ENCODE assay signal across 8 mouse cellular contexts in genomic region chr1:191097802-191098747, GRCm38 (mm10). TPM values are rescaled to one million over a fixed set of nuclear protein-coding genes. Genes with fewer than 3 reads are reported as not detected.
A peak's percentile ranks its signal among the peaks of the same experiment; 100 is the strongest.
DNase-seq lines count a peak whose midpoint lies in the region; ATAC-seq and TF ChIP-seq lines count a peak whose summit lies in the region.

Batf3 (plus strand) TSS chr1:191097847.

- H3K4me2 ChIP-seq in lung, embryonic 14.5 days, result peak within 1 kb of the TSS; percentile 99
- H3K4me2 ChIP-seq in neural tube, embryonic 15.5 days, result peak within 1 kb of the TSS; percentile 99

- peaks cover 6% of the 10 kb centered on the region; the same call in 1 of the 2 replicates for H3K27me3 ChIP-seq in lung, embryonic 14.5 days (ENCODE audit: insufficient read depth, low read length)
- H3K27me3 ChIP-seq in neural tube, embryonic 15.5 days (replicated peaks), result peaks cover 36% of the 10 kb centered on the region

- peak within 1 kb of the TSS; percentile 64 for H3K4me3 ChIP-seq in lung, embryonic 14.5 days (ENCODE audit: low read depth, low read length)
- peak within 1 kb of the TSS; percentile 63 for H3K4me3 ChIP-seq in neural tube, embryonic 15.5 days (replicated peaks)

- no peaks in the 10 kb centered on the region for H3K36me3 ChIP-seq in lung, embryonic 14.5 days (ENCODE audit: insufficient read depth)
- H3K36me3 ChIP-seq in neural tube, embryonic 15.5 days, result no peaks in the 10 kb centered on the region

- peak; percentile 70 for ATAC-seq in lung, embryonic 14.5 days (ENCODE audit: insufficient read depth)
- peak; percentile 56 for ATAC-seq in neural tube, embryonic 15.5 days (ENCODE audit: low FRiP score)
- ATAC-seq in inflammation-experienced regulatory T-cells, adult 6 months, result no peak

- peaks cover 12% of the 10 kb centered on the region; the same call in 1 of the 2 replicates for H3K4me1 ChIP-seq in lung, embryonic 14.5 days (ENCODE audit: insufficient read depth)
- H3K4me1 ChIP-seq in neural tube, embryonic 15.5 days, result peaks cover 17% of the 10 kb centered on the region

- WGBS in lung, embryonic 14.5 days, result under 1% methylated on average over 77 of the region's 95 CpGs
- under 1% methylated on average over 80 of the region's 95 CpGs for WGBS in neural tube, embryonic 15.5 days

- intact Hi-C loops in heart, postnatal 25 days (cut with DNase I), result no loop called here

- no peaks in the 10 kb centered on the region for H3K9me3 ChIP-seq in lung, embryonic 14.5 days (ENCODE audit: low read depth, low read length)
- no peaks in the 10 kb centered on the region for H3K9me3 ChIP-seq in neural tube, embryonic 15.5 days (replicated peaks)

- DNase-seq in heart, adult 18-20 months, result peak; percentile 47 to 50
- no peak for DNase-seq in heart, postnatal 25 days (ENCODE audit: low spot score)
- peak; percentile 34 to 58 for DNase-seq in cerebellum, postnatal 25 days
- DNase-seq in gastrocnemius, postnatal 4 days (ENCODE audit: low spot score in 2 of 2), result peak; percentile 46 to 64
- DNase-seq in kidney, adult 11 months, result peak; percentile 24
- peak; percentile 65 for DNase-seq in lung, embryonic 14.5 days

- peak within 1 kb of the TSS; percentile 53 for H3K9ac ChIP-seq in lung, embryonic 14.5 days
- H3K9ac ChIP-seq in neural tube, embryonic 15.5 days (replicated peaks), result peak within 1 kb of the TSS; percentile 51

- peak; percentile 38; the same call in 1 of the 2 replicates for TF ChIP-seq CTCF in lung, embryonic 14.5 days (IDR thresholded peaks at IDR 0.05; ENCODE audit: low read depth)

- H3K27ac ChIP-seq in lung, embryonic 14.5 days (ENCODE audit: low read depth), result no peak within 1 kb of the TSS
- H3K27ac ChIP-seq in neural tube, embryonic 15.5 days (replicated peaks), result no peak within 1 kb of the TSS

RNA-seq across cellular contexts. Expression of gene Batf3, which starts in this region (rescaled TPM):
- under 1 TPM; 0.25 to 0.93 TPM for total RNA-seq in heart, adult 18-20 months (2021)
- total RNA-seq in heart, postnatal 25 days (2021), result under 1 TPM; 0.83 to 0.89 TPM
- total RNA-seq in gastrocnemius, postnatal 4 days (2021), result 1 to 10 TPM in 1 of 2 experiments, under 1 TPM in 1; 0.47 to 2.7 TPM
- polyA plus RNA-seq in lung, embryonic 14.5 days (2014; fragmentation: Nextera tagmentation; extraction: Ambion mirVana), result 14.2 and 15.0 TPM in 2 replicates
- 3.5 and 3.6 TPM in 2 replicates for polyA plus RNA-seq in neural tube, embryonic 15.5 days (2015; fragmentation: Nextera tagmentation; extraction: Ambion mirVana)
- polyA plus RNA-seq in inflammation-experienced regulatory T-cells, adult 6 months (2017; shearing (Covaris generic)), result 1 to 10 TPM in 1 of 3 experiments, not detected in 2; 1.4 TPM

Comparison
In these comparisons a context has a peak if more than half of its experiments do, and no peak if none do; other contexts are left out.
1. Peak in DNase-seq in heart, adult 18-20 months; RNA of the gene not detected or under 1 TPM.